Mouse (Mus musculus): ENCODE data around the gene Mark2. TPM values are rescaled to one million over a fixed set of nuclear protein-coding genes. Genes with fewer than 3 reads are reported as not detected.
"Not testable (repeated sequence)": the region's sequence is repeated elsewhere in the genome, so short reads cannot be mapped to it uniquely, and the experiment has no call there.

The Mark2 gene
- polyA plus RNA-seq, 1 experiment from 2014 or later, result 44.3 TPM

DNA sequence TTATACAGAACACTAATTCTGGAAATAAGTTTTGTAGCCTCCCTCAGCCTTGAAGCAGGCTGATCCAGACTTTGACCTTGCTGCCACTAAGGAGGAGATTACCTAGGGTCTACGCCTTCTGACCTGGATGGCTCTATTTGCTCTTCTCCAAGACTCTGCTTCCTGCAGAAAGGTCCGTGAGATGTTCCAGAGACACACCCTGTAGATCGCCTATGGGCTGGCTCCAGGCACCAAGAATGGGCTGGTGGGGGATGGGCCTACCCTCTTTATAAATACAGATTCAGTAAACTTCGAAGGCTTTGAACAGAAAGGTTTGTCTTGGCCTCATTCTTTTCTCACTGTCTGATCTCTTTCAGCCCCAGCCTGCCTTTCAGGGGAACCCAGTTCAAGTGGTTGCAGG, 27.8 kb upstream of the Mark2 start:
- 89% methylated on average over 4 of the region's 4 CpGs for WGBS
- not testable (repeated sequence) for H3K27me3 ChIP-seq (ENCODE audit: control insufficient read depth, insufficient read depth, low read length); H3K4me1 ChIP-seq (ENCODE audit: control insufficient read depth, insufficient read depth, low read length); H3K9me3 ChIP-seq (ENCODE audit: control insufficient read depth, low read length); H3K9ac ChIP-seq (replicated peaks; ENCODE audit: low read depth, low read length); ATAC-seq (ENCODE audit: low read depth); H3K27ac ChIP-seq (ENCODE audit: low read depth, low read length); H3K4me2 ChIP-seq (ENCODE audit: low read depth, low read length); H3K4me3 ChIP-seq (ENCODE audit: low read depth, low read length)
- H3K36me3 ChIP-seq (ENCODE audit: control insufficient read depth, insufficient read depth, low read length), result peaks cover 48% of the 10 kb centered on the region

DNA sequence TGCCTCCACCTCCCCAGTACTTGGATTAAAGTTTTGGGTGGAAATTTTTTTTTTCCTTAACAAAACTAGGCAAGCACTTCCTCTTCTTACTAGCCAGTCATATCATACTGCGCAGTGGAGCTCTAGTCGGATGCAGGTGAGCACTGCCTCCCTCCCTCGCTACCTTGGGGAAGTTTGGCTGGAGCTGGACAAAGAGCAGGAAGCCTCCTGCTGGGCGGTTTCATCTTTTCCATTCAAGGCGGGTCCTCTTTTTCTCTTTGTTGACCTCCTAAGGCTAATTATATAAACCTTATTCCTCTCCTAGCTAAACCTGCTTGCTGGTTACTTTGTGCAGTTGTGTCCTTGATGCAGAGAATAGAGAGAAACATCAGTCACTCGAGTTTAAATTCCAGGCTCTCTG, 12.0 kb upstream of the Mark2 start:
- no peak overlapping the region for H3K9ac ChIP-seq (replicated peaks; ENCODE audit: low read depth, low read length)
- 48% methylated on average over 6 of the region's 6 CpGs for WGBS
- peaks cover 18% of the 10 kb centered on the region for H3K36me3 ChIP-seq (ENCODE audit: control insufficient read depth, insufficient read depth, low read length)
- no peak overlapping the region for H3K4me2 ChIP-seq (ENCODE audit: low read depth, low read length)
- no peak overlapping the region for H3K4me3 ChIP-seq (ENCODE audit: low read depth, low read length)
- H3K4me1 ChIP-seq (ENCODE audit: control insufficient read depth, insufficient read depth, low read length), result no peaks in the 10 kb centered on the region
- ATAC-seq (ENCODE audit: low read depth), result no peak
- H3K27ac ChIP-seq (ENCODE audit: low read depth, low read length), result no peak overlapping the region
- no peaks in the 10 kb centered on the region for H3K27me3 ChIP-seq (ENCODE audit: control insufficient read depth, insufficient read depth, low read length)
- H3K9me3 ChIP-seq (ENCODE audit: control insufficient read depth, low read length), result no peaks in the 10 kb centered on the region

DNA sequence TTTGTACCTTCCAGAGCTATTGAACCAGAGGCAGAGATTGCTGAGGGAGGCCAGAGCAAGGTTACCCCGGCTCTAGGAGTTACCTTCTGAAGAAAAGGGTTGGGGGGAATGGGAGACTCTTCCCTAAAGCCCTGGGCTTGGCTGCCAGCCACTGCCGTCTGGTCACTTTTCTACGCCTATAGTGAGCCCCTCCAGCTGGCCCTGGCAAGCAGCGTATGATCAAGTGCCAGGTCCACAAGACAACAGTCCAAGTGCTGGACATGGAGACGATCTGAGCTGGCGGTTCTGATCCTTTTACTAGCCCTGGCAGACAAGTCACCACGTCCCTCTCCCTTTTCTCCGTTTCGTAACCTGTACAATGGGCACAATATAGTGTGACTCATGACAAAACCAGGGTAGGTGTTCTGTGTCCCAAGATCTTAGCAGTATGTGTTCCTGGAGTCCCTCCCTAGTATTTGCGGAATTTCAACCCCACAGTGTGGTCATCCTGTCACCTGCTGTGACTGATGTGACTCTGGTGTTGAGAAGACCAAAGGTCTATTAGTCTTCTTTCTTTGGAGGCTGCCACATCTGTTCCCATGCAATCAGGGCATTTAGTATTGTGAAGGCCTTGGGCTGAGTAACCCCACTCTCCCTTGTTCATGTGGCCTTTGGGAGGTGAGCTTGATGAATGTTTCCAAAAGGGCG, 11.3 kb upstream of the Mark2 start:
- WGBS, result 71% methylated on average over 11 of the region's 11 CpGs
- ATAC-seq (ENCODE audit: low read depth), result no peak
- Histone ChIP-seq H3K36me3 (ENCODE audit: control insufficient read depth, insufficient read depth, low read length) (peaks cover 11% of the 10 kb centered on the region), H3K27me3 (ENCODE audit: control insufficient read depth, insufficient read depth, low read length) (no peaks in the 10 kb centered on the region), H3K27ac (ENCODE audit: low read depth, low read length) (no peak overlapping the region), H3K9me3 (ENCODE audit: control insufficient read depth, low read length) (no peaks in the 10 kb centered on the region), H3K4me1 (ENCODE audit: control insufficient read depth, insufficient read depth, low read length) (no peaks in the 10 kb centered on the region), H3K4me3 (ENCODE audit: low read depth, low read length) (no peak overlapping the region), H3K9ac (replicated peaks; ENCODE audit: low read depth, low read length) (no peak overlapping the region), H3K4me2 (ENCODE audit: low read depth, low read length) (no peak overlapping the region)

DNA sequence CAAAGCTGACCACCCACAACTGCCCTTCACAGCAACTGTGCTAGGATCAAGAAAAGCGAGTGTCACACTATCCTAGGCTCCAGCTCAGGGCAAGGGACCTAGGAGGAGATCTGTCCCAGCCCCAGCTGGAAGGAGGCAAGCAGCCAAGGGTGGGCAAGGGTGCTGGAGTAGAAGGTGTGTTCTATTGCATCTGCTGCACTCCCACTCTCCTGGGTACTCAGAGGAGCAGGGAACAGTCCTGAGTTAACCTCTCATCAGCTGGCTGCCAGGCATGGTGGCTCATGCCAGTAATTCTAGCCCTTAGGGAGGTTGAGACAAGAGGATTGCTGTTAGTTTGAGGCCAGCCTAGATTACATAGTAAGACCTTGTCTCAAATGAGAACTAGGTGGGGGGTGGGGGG, 8.3 kb upstream of the Mark2 start:
- no peak for ATAC-seq (ENCODE audit: low read depth)
- no peaks in the 10 kb centered on the region for H3K4me1 ChIP-seq (ENCODE audit: control insufficient read depth, insufficient read depth, low read length)
- no peak overlapping the region for H3K9ac ChIP-seq (replicated peaks; ENCODE audit: low read depth, low read length)
- H3K27me3 ChIP-seq (ENCODE audit: control insufficient read depth, insufficient read depth, low read length), result no peaks in the 10 kb centered on the region
- H3K4me3 ChIP-seq (ENCODE audit: low read depth, low read length), result no peak overlapping the region
- H3K4me2 ChIP-seq (ENCODE audit: low read depth, low read length), result no peak overlapping the region
- H3K9me3 ChIP-seq (ENCODE audit: control insufficient read depth, low read length), result no peaks in the 10 kb centered on the region
- no peaks in the 10 kb centered on the region for H3K36me3 ChIP-seq (ENCODE audit: control insufficient read depth, insufficient read depth, low read length)
- H3K27ac ChIP-seq (ENCODE audit: low read depth, low read length), result no peak overlapping the region
- WGBS, result 56% methylated on average over 1 of the region's 1 CpGs

DNA sequence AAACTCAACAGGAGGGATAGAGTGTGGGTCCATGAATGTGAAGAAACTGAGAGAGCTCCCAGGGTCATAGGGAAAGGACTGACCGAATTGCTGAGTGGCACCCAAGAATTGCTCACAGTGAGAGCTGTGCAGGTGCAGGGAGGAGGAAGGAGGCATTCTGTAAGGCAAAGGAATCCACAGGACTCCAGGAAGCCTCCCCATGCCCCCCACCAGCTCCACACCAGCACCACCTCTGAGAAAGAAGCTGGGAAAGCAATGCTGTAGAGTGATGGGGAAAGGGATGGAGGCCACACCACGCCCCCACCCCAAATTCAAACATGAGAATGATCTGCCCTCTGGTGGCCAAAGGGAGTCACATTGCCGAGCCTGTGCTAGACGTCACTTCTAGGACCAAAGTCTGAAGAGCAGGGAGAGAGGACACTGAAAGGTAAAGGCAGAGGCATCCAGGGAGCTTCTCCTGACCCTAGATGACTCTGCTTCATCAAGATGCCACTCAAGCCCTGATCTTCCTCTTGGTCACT, 3.6 kb upstream of the Mark2 start:
- H3K4me2 ChIP-seq (ENCODE audit: low read depth, low read length), result no peak overlapping the region
- H3K4me3 ChIP-seq (ENCODE audit: low read depth, low read length), result no peak overlapping the region
- H3K4me1 ChIP-seq (ENCODE audit: control insufficient read depth, insufficient read depth, low read length), result peaks cover 2% of the 10 kb centered on the region
- no peaks in the 10 kb centered on the region for H3K27me3 ChIP-seq (ENCODE audit: control insufficient read depth, insufficient read depth, low read length)
- H3K36me3 ChIP-seq (ENCODE audit: control insufficient read depth, insufficient read depth, low read length), result no peaks in the 10 kb centered on the region
- H3K9ac ChIP-seq (replicated peaks; ENCODE audit: low read depth, low read length), result no peak overlapping the region
- 19% methylated on average over 4 of the region's 4 CpGs for WGBS
- H3K9me3 ChIP-seq (ENCODE audit: control insufficient read depth, low read length), result no peaks in the 10 kb centered on the region
- H3K27ac ChIP-seq (ENCODE audit: low read depth, low read length), result no peak overlapping the region
- no peak for ATAC-seq (ENCODE audit: low read depth)

DNA sequence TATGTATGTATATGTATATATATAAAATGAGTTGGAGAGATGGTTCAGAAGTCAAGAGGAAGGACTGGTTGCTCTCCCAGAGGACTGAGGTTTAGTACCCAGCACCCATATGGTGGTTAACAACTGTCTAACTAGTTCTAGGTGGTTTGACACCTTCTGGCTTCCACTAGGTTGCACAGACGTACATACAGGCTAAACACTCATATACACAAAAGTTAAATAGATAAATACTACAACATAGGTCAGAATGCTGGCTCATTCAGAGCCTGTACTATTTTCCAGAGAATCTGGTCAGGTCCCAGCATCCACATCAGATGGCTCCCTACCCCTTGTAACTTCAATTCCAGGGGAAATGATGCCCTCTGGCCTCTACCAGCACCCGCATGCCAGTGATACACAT, 986 bp upstream of the Mark2 start:
- H3K9me3 ChIP-seq (ENCODE audit: control insufficient read depth, low read length), result no peaks in the 10 kb centered on the region
- WGBS, result 78% methylated on average over 2 of the region's 2 CpGs

DNA sequence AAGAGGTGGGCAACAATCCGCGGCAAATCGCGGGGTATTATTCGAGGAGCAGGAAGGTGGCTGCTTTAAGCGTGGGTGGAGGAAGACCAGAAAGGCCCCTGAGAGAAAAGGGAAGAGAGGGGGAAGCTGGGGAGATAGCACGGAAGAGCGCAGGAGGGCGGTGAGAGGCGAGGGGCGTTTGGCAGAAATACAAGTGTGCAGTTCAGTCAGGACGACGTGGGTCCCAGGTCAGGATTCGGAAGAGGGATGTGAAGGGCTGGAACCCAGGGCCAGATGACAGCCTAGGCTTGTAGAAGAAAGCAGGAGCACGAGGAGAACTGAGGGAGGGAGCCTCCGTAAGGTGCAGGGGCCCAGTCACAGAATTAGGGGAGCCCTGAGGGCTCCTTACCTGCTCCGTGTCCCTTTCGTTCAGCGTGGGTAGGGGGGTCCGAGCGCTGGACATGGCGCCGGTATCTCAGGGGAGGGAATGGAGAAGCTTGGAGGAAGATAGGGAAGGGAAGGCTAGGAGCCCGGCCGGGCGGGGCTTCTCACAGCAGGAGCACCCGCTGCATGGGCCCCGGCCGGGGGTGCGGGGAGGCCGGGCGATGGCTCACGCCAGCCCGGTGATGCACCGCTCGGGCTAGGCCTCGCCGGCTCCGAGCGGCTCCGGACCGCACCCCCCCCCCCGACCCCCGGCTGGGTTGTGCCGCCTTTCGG, 732 bp downstream of the Mark2 start:
- no peaks in the 10 kb centered on the region for H3K9me3 ChIP-seq (ENCODE audit: control insufficient read depth, low read length)
- no peaks in the 10 kb centered on the region for H3K27me3 ChIP-seq (ENCODE audit: control insufficient read depth, insufficient read depth, low read length)
- peak overlapping the region; percentile 92 for H3K4me2 ChIP-seq (ENCODE audit: low read depth, low read length)
- peak overlapping the region; percentile 66 for H3K9ac ChIP-seq (replicated peaks; ENCODE audit: low read depth, low read length)
- ATAC-seq (ENCODE audit: low read depth), result peak; percentile 81
- peak overlapping the region; percentile 65 for H3K4me3 ChIP-seq (ENCODE audit: low read depth, low read length)
- H3K36me3 ChIP-seq (ENCODE audit: control insufficient read depth, insufficient read depth, low read length), result no peaks in the 10 kb centered on the region
- H3K4me1 ChIP-seq (ENCODE audit: control insufficient read depth, insufficient read depth, low read length), result peaks cover 24% of the 10 kb centered on the region
- H3K27ac ChIP-seq (ENCODE audit: low read depth, low read length), result peak overlapping the region; percentile 73
- under 1% methylated on average over 31 of the region's 46 CpGs for WGBS

More for the DNA sequence above, 986 bp upstream of the Mark2 start:
- 0 out of 2 replicates have a peak overlapping the region, but pooled peaks have one; percentile 28 for H3K9ac ChIP-seq (replicated peaks; ENCODE audit: low read depth, low read length)
- no peak overlapping the region for H3K4me3 ChIP-seq (ENCODE audit: low read depth, low read length)
- H3K27me3 ChIP-seq (ENCODE audit: control insufficient read depth, insufficient read depth, low read length), result no peaks in the 10 kb centered on the region
- no peaks in the 10 kb centered on the region for H3K36me3 ChIP-seq (ENCODE audit: control insufficient read depth, insufficient read depth, low read length)
- H3K4me2 ChIP-seq (ENCODE audit: low read depth, low read length), result no peak overlapping the region
- H3K4me1 ChIP-seq (ENCODE audit: control insufficient read depth, insufficient read depth, low read length), result peaks cover 24% of the 10 kb centered on the region
- no peak overlapping the region for H3K27ac ChIP-seq (ENCODE audit: low read depth, low read length)
- no peak for ATAC-seq (ENCODE audit: low read depth)

DNA sequence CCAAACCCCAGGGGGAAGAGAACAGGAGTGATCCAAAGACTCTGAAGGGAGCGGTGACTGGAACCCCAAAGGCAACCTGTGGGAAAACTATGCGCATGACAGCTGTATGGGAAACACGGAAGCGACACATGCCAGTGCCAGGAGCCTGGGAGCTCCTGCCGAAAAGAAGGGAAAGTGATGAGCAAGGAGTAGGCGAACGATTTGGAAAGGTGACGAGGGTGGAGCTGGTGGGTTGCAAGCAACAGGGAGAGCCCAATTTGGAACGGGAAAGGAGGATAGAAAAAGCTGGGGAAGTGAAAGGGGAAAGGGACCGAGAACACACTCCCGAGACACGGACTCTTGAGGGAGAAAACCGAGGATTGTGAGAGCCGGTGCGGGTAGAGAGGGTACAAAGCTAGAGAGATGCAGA, 1.3 kb downstream of the Mark2 start:
- peak overlapping the region; percentile 92 for H3K4me2 ChIP-seq (ENCODE audit: low read depth, low read length)
- ATAC-seq (ENCODE audit: low read depth), result no peak
- H3K27ac ChIP-seq (ENCODE audit: low read depth, low read length), result peak overlapping the region; percentile 40; the same call in 1 of the 2 replicates
- peak overlapping the region; percentile 66 for H3K9ac ChIP-seq (replicated peaks; ENCODE audit: low read depth, low read length)
- H3K4me3 ChIP-seq (ENCODE audit: low read depth, low read length), result peak overlapping the region; percentile 65
- H3K4me1 ChIP-seq (ENCODE audit: control insufficient read depth, insufficient read depth, low read length), result peaks cover 24% of the 10 kb centered on the region
- no peaks in the 10 kb centered on the region for H3K27me3 ChIP-seq (ENCODE audit: control insufficient read depth, insufficient read depth, low read length)
- no peaks in the 10 kb centered on the region for H3K9me3 ChIP-seq (ENCODE audit: control insufficient read depth, low read length)
- no peaks in the 10 kb centered on the region for H3K36me3 ChIP-seq (ENCODE audit: control insufficient read depth, insufficient read depth, low read length)
- WGBS, result 1% methylated on average over 15 of the region's 15 CpGs

DNA sequence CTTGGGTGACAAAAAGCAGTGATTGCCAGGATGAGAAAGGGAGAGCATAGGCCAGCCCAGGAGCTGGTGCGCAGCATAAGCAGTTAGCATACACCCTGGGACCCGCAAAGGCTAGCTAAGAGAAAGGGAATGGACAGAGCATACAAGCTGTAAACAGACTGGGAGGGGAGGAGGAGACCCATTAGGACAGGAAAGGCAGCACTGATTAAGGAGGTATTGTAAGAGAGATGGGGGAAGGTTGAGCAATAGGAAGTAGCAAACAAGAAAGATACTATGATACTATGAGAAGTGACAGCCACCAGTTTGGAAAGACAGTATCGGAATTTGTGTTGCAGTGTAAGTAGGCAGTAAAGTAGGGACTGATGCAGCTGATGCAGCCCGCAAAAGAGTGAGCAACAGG, 1.8 kb downstream of the Mark2 start:
- Histone ChIP-seq H3K27ac (ENCODE audit: low read depth, low read length) (no peak overlapping the region), H3K9me3 (ENCODE audit: control insufficient read depth, low read length) (no peaks in the 10 kb centered on the region), H3K27me3 (ENCODE audit: control insufficient read depth, insufficient read depth, low read length) (no peaks in the 10 kb centered on the region), H3K36me3 (ENCODE audit: control insufficient read depth, insufficient read depth, low read length) (no peaks in the 10 kb centered on the region), H3K4me3 (ENCODE audit: low read depth, low read length) (peak overlapping the region; percentile 65), H3K4me2 (ENCODE audit: low read depth, low read length) (peak overlapping the region; percentile 92), H3K4me1 (ENCODE audit: control insufficient read depth, insufficient read depth, low read length) (peaks cover 24% of the 10 kb centered on the region), H3K9ac (replicated peaks; ENCODE audit: low read depth, low read length) (peak overlapping the region; percentile 66)
- 29% methylated on average over 4 of the region's 4 CpGs for WGBS
- no peak for ATAC-seq (ENCODE audit: low read depth)

Measured in neural tube, embryonic 14.5 days (tissue).